Mouse (Mus musculus) myocyte (in vitro differentiated cells): ENCODE measurements at regions not wholly inside any gene's neighbourhood (a gene's known extent, or its start where the extent isn't known, plus 50 kb on each side); places are given as distances from the start of the nearest gene placed in this dataset.

Experiments
- E2F4 ChIP-seq: IDR thresholded peaks from one replicate; pipeline ENCODE4 v1.6.1; 2011; ENCODE audit warnings: mild to moderate bottlenecking, control low read depth, moderate library complexity; ENCODE audit not compliant: insufficient read depth
- MAX ChIP-seq: IDR thresholded peaks from one replicate; pipeline ENCODE4 v1.6.1; 2011; ENCODE audit warnings: low read depth, mild to moderate bottlenecking, control low read depth
- MYOD1 ChIP-seq, 3 experiments: IDR thresholded peaks; one replicate each; pipeline ENCODE4 v1.6.1; 2011; ENCODE audit warnings: control low read depth in 2 of 3, low read depth in 2 of 3, mild to moderate bottlenecking in 2 of 3, moderate library complexity in 1 of 3; ENCODE audit not compliant: insufficient read length in 2 of 3, control insufficient read depth in 1 of 3
- MYOG ChIP-seq, 3 experiments: IDR thresholded peaks; one replicate each; pipeline ENCODE4 v1.6.1; 2011; ENCODE audit warnings: control low read depth in 2 of 3, low read depth in 2 of 3, mild to moderate bottlenecking in 2 of 3; ENCODE audit not compliant: insufficient read length in 2 of 3, control insufficient read depth in 1 of 3, insufficient read depth in 1 of 3
- POLR2A ChIP-seq: IDR thresholded peaks from one replicate; pipeline ENCODE4 v1.6.1; 2011; ENCODE audit warnings: low read depth, mild to moderate bottlenecking, control low read depth, moderate library complexity; ENCODE audit not compliant: insufficient read length
- POLR2AphosphoS2 ChIP-seq: IDR thresholded peaks from one replicate; pipeline ENCODE4 v1.6.1; 2011; ENCODE audit warnings: low read depth, control low read depth; ENCODE audit not compliant: insufficient read length
- REST ChIP-seq: IDR thresholded peaks from one replicate; pipeline ENCODE4 v1.6.1; 2011; ENCODE audit warnings: mild to moderate bottlenecking, control low read depth, moderate library complexity; ENCODE audit not compliant: insufficient read depth, insufficient read length
- USF1 ChIP-seq: IDR thresholded peaks from one replicate; pipeline ENCODE4 v1.6.1; 2011; ENCODE audit warnings: low read depth, mild to moderate bottlenecking, control low read depth, moderate library complexity

DNA sequence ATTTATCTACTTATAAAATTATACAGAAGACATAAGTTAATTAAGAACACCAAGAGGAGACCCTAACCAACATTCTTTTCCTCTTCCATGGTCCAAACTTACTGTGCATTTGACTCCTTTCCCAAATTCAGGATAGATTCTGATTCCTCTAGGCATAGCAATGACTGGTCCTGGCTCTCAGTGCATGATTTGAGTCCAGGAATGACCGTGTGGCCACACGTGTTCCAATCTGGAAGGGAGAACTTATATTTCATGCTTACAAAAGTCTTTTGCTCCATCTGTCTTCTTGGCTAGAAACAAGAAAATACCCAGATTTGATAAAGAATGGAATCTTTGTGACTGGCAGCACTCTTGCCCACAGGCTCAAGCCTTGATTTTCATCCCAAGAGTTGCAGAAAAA, 638.2 kb downstream of the Rapgef2 start:
- TF ChIP-seq POLR2A: no peak
- TF ChIP-seq E2F4: no peak
- TF ChIP-seq MYOD1 (IDR thresholded peaks at IDR 0.05; ENCODE audit: control insufficient read depth in 1 of 3, insufficient read length in 2 of 3, low read depth in 2 of 3): no peak
- no peak for TF ChIP-seq USF1
- no peak for TF ChIP-seq MYOG (IDR thresholded peaks at IDR 0.05; ENCODE audit: control insufficient read depth in 1 of 3, insufficient read depth in 1 of 3, insufficient read length in 2 of 3, low read depth in 2 of 3)
- no peak for TF ChIP-seq POLR2AphosphoS2
- no peak for TF ChIP-seq REST
- TF ChIP-seq MAX: no peak
